Mouse (Mus musculus) urinary bladder, postnatal 14 days (tissue): ENCODE measurements around the gene 4930426L09Rik.

Experiments
- DNase-seq: peaks from one replicate; pipeline ENCODE4 v3.0.0; 2021; ENCODE audit warnings: low spot score

4930426L09Rik gene

GRCm38 (mm10) chr2:19011443-19011842 lies 13.3 kb downstream of the 4930426L09Rik start:
- DNase-seq: no peak

GRCm38 (mm10) chr2:19016348-19016747 lies 18.2 kb downstream of the 4930426L09Rik start:
- DNase-seq: no peak

- DNase-seq: no peak
Measured at GRCm38 (mm10) chr2:19016839-19017238, 18.7 kb downstream of the 4930426L09Rik start.

GRCm38 (mm10) chr2:19018034-19018433 lies 19.9 kb downstream of the 4930426L09Rik start:
- DNase-seq: no peak

GRCm38 (mm10) chr2:19024807-19025206 lies 26.7 kb downstream of the 4930426L09Rik start:
- DNase-seq: no peak

GRCm38 (mm10) chr2:19037430-19037829 lies 39.3 kb downstream of the 4930426L09Rik start:
- DNase-seq: no peak

GRCm38 (mm10) chr2:19037907-19038570 lies 39.9 kb downstream of the 4930426L09Rik start:
- DNase-seq: no peak

GRCm38 (mm10) chr2:19048225-19048624 lies 50.1 kb downstream of the 4930426L09Rik start:
- DNase-seq: no peak

- no peak for DNase-seq
Measured at GRCm38 (mm10) chr2:19049341-19049740, 51.2 kb downstream of the 4930426L09Rik start.
